Mouse (Mus musculus) intestine, postnatal 0 days (tissue): Measurements from ENCODE around the gene Ptpn3. TPM values are rescaled to one million over a fixed set of nuclear protein-coding genes. Genes with fewer than 3 reads are reported as not detected.

ENCODE experiments used
- ATAC-seq: fragments of 200-750 bp; cut with Nextera tagmentation; 2 replicates; pipeline ENCODE4 v1.8.0; 2017; ENCODE audit warnings: mild to moderate bottlenecking, moderate TSS enrichment, moderate library complexity
- H3K27ac ChIP-seq: fragments of 300-500 bp; sonication (generic); 2 replicates; pipeline ENCODE4 v1.5.1; 2014; ENCODE audit warnings: mild to moderate bottlenecking, low read depth, low read length, moderate library complexity
- H3K27me3 ChIP-seq: fragments of 300-500 bp; sonication (generic); replicated peaks from 2 replicates; pipeline ENCODE4 v1.6.1; 2014; ENCODE audit warnings: low read length, mixed read lengths; ENCODE audit not compliant: control insufficient read depth, insufficient read depth
- H3K36me3 ChIP-seq: fragments of 300-500 bp; sonication (generic); 2 replicates; pipeline ENCODE4 v1.6.1; 2014; ENCODE audit warnings: mild to moderate bottlenecking, moderate library complexity; ENCODE audit not compliant: control insufficient read depth, insufficient read depth
- H3K4me1 ChIP-seq: fragments of 300-500 bp; sonication (generic); replicated peaks from 2 replicates; pipeline ENCODE4 v1.6.1; 2014; ENCODE audit warnings: antibody characterized with exemption, low read length, mixed read lengths; ENCODE audit not compliant: control insufficient read depth, insufficient read depth
- H3K4me2 ChIP-seq: fragments of 300-500 bp; sonication (generic); replicated peaks from 2 replicates; pipeline ENCODE4 v1.6.1; 2014; ENCODE audit warnings: low read depth, mild to moderate bottlenecking, moderate library complexity
- H3K4me3 ChIP-seq: fragments of 300-500 bp; sonication (generic); 2 replicates; pipeline ENCODE4 v1.5.1; 2014; ENCODE audit warnings: low read depth, low read length
- H3K9ac ChIP-seq: fragments of 300-500 bp; sonication (generic); 2 replicates; pipeline ENCODE4 v1.6.1; 2014; ENCODE audit warnings: mild to moderate bottlenecking, low read depth, low read length
- H3K9me3 ChIP-seq: fragments of 300-500 bp; sonication (generic); 2 replicates; pipeline ENCODE4 v1.6.1; 2016; ENCODE audit warnings: mixed run types; ENCODE audit not compliant: control insufficient read depth
- CTCF ChIP-seq: sonication (generic); IDR thresholded peaks from 2 replicates; pipeline ENCODE4 v1.5.1; 2016; ENCODE audit warnings: low read depth, mild to moderate bottlenecking, control low read depth, antibody characterized with exemption, moderate library complexity
- WGBS: fragments of 180-500 bp; shearing (Covaris S2); extraction: QIAGEN DNeasy Blood & Tissue Kit; methylation state at CpG from one replicate; pipeline ENCODE4 v1.1.7; 2014; 5-methylcytosine and 5-hydroxymethylcytosine counted together
- polyA plus RNA-seq: library from polyadenylated mRNA; unstranded; fragments of >200 nt; fragmentation: Nextera tagmentation; extraction: Ambion mirVana; gene quantifications from 2 replicates; pipeline ENCODE4 v1.2.1, GENCODE M21; 2015

The Ptpn3 gene
- polyA plus RNA-seq, 1 experiment from 2014 or later: 8.6 TPM

DNA sequence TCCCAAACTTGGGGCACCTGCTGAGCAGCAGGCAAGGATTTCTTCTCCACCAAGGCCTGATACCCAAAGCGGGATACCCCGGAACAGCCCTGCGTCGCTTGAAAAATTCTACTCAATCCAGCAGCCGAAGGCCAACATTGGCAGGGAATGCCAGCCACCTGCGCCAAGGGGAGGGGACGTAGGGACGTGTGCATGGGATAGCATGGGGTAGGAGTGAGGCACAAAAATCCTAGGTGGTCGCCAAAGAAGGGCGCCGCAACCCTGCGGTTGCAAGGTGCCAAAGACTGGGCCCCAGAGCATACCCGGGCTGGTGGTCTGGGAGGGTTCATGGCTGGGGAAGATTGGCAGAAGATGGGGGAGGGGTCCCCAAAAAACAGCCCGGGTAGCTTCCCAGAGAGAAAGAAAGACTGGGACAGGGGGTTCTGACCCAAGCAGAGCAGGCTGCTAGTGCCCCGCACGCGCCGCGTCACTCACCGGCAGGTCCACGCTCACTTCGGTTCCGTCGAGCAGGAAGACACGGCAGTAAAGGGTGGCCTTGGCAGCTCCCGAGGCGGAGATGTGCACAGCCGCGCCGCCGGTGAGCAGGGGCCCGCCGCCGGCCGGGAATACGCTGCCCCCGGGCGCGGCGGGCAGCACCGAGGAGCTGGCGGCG is 159.1 kb downstream of the Ptpn3 start:
- peak overlapping the region; percentile 93 for H3K27ac ChIP-seq
- H3K4me3 ChIP-seq: peak overlapping the region; percentile 71
- peak overlapping the region; percentile 93 for H3K4me2 ChIP-seq
- no peaks in the 10 kb centered on the region for H3K36me3 ChIP-seq
- no peaks in the 10 kb centered on the region for H3K9me3 ChIP-seq
- peaks cover 4% of the 10 kb centered on the region; the same call in 1 of the 2 replicates for H3K4me1 ChIP-seq
- no peaks in the 10 kb centered on the region for H3K27me3 ChIP-seq
- peak overlapping the region; percentile 81 for H3K9ac ChIP-seq
- no peak for TF ChIP-seq CTCF
- peak; percentile 15 for ATAC-seq
- WGBS: 2% methylated on average over 33 of the region's 43 CpGs

DNA sequence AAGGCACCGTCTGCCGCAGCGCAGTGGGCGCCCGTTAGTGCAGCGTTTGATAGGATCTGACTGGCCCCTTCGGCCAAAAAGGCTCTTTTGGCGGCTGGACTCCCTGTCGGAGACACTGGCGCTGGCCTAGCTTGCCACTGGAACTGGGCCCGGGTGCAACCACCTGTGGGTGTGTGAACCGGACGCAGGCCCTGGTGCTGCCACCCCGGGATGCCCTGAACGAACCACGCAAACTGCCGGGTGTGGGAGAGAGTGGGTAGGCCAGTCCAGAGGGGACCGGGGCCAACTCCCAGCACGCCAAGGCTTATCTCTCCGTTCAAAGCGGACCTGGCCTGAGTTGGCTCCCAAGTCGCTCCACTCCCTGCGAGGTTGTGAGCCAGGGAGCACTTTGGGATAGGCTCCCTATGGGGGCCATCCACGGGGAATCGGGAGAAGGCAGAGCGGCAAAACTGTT is 159.7 kb downstream of the Ptpn3 start:
- Histone ChIP-seq H3K27me3 (no peaks in the 10 kb centered on the region), H3K4me3 (peak overlapping the region; percentile 71), H3K4me1 (peaks cover 4% of the 10 kb centered on the region; the same call in 1 of the 2 replicates), H3K27ac (peak overlapping the region; percentile 93), H3K9ac (peak overlapping the region; percentile 81), H3K4me2 (peak overlapping the region; percentile 93), H3K9me3 (no peaks in the 10 kb centered on the region), H3K36me3 (no peaks in the 10 kb centered on the region)
- ATAC-seq: no peak
- no peak for TF ChIP-seq CTCF
- WGBS: 5% methylated on average over 26 of the region's 26 CpGs

DNA sequence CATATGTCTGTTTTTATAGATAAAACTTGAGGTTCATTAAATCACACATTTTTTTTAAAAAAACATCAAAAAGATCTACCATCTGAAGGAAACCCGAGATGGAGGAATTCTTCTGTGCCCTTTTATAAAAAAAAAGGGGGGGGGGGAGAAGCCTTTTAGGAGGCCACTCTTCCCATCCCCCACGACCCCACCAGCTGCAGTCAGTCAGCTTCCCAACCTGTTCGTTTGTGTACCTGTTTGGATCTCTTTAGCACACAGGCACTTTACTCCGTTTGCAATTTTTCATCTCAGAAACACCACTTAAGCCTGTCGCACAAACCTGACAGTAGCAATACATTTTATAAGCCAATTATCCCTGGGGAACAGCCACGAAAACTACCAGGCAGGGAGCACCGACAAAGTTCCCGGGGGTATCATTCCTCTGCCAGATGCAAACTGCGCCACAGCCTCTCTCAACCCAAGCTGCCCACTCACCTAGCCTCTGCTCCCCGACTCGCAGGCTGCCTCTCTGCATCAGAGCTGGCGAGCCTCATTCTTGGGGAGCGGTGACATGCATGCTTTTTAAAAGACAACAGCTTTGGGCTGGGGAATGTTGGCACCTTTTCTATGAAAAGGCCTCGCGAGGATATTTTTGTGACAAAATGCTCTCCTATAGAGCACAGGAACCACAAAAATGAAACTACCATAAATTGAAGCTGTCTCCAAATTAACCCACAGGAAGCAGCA is 160.5 kb downstream of the Ptpn3 start:
- 13% methylated on average over 15 of the region's 15 CpGs for WGBS
- H3K27ac ChIP-seq: peak overlapping the region; percentile 93
- no peak for ATAC-seq
- peak overlapping the region; percentile 81 for H3K9ac ChIP-seq
- no peak for TF ChIP-seq CTCF
- H3K4me2 ChIP-seq: peak overlapping the region; percentile 93
- H3K4me1 ChIP-seq: peaks cover 4% of the 10 kb centered on the region; the same call in 1 of the 2 replicates
- H3K36me3 ChIP-seq: no peaks in the 10 kb centered on the region
- no peaks in the 10 kb centered on the region for H3K9me3 ChIP-seq
- H3K27me3 ChIP-seq: no peaks in the 10 kb centered on the region
- peak overlapping the region; percentile 71 for H3K4me3 ChIP-seq

Other genes starting within 250 kb of the Ptpn3 start
- gene Epb41l4b, start 158.4 kb downstream of the Ptpn3 start, polyA plus RNA-seq: 47.7 and 47.8 TPM in 2 replicates
- 1.1 and 1.5 TPM in 2 replicates for gene Palm2, start 132.4 kb upstream of the Ptpn3 start, polyA plus RNA-seq